Comparison of ENCODE assay signal across 9 mouse cellular contexts in genomic region chr10:120600735-120601134, GRCm38 (mm10).
"Had no signal": no experiment of that assay in that cellular context is flagged by ENCODE, and none has a peak within 500 bp of the region (broad histone marks: within the 10 kb centered on the region; RNA-seq: fewer than 3 reads in every experiment).

No protein-coding gene starts in this region.

- DNase-seq: lung, adult 18-20 months; lung, postnatal 10 days; lung, postnatal 4 days; midbrain, embryonic 14.5 days; retina, postnatal 1 day; spleen, adult 18-20 months; thymus, adult 2 months; thymus, postnatal 25 days; thymus, postnatal 4 days had no signal
